Mouse (Mus musculus) thymus, adult 18-20 months (tissue): Measurements from ENCODE around the gene Snrk.
A peak's percentile ranks its signal among the peaks of the same experiment; 100 is the strongest.

Experiments
- DNase-seq, 2 experiments: peaks; one replicate each; pipeline ENCODE4 v3.0.0; 2022; ENCODE audit warnings: mixed read lengths in 2 of 2

Snrk gene

DNA sequence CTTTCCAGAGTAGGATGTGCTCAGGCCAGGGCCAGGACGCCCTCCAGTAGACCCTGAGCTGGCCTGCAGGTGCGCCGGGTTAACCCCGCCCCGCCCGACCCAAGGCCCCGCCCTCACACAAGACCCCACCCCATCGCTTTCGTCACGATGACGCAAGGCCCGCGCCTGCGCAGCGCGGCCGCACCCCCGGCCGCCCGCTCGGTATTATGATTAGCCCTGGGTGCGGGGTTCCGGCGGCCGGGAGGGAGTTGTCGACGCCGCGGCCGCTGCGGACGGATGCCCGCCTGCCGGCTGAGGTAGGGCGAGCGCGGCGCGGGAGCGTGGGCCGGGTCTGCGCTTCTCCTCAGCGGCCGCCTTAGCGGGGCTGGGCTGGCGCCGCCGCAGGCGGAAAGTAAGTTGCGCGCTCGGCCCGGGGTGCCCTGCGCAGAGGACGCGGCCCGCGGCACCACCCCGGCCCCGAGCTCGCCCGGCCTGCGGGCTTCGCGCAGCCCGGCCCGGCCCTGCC is at the start of gene Snrk:
TSS of gene Snrk (plus strand) at position 155 of the 505 bp plus-strand sequence.
- DNase-seq: peak; percentile 72

GRCm38 (mm10) chr9:122067654-122068053 is 49.4 kb upstream of the Snrk start:
- no peak for DNase-seq

DNA sequence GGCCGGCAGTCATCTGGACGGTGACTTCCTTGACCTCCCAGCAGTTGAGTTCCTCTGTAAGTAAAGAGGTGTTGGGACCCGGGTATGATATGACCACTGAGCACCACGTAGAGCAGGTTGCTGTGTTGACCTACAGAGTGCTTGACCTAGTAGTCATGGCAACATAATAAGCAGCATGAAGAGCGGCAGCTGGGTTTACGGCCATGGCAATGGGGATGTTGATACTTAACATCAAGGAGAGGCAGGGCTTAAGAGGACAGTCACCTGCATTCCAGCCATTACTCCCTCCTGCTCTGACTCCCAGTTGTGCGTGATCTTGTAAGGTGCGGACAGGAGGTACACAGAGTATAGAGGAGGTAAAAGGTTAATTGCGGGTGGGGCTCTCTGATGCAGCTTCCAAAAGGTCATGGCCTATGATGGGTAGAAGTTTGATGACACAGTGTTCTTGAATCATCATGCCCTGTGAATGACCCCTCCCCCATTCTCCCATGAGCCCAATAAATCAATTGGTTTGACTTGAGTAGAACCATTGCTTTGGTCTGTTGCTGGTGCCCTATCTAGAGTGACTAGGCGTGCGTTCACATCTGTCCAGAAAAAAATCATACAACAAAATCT is 47.4 kb upstream of the Snrk start:
- DNase-seq: no peak

GRCm38 (mm10) chr9:122073980-122074379 is 43.1 kb upstream of the Snrk start:
- no peak for DNase-seq

DNA sequence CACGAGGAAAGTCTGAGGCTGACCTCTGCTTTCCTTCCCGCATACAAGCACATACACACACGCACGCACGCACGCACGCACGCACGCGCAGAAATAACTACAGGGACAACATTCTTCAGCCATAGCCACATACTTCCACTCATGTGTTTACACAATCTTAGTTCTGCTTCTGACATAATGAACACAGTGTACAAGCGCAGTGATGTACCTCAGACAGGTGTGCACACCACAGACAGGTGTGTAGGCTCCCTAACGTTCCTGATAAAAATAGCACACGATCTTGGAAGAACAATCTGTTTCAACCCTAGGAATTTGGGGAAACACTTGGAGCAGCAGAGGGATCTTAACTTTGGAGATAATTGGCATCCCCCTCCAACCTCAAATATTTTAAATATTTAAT is 42.5 kb upstream of the Snrk start:
- no peak for DNase-seq

DNA sequence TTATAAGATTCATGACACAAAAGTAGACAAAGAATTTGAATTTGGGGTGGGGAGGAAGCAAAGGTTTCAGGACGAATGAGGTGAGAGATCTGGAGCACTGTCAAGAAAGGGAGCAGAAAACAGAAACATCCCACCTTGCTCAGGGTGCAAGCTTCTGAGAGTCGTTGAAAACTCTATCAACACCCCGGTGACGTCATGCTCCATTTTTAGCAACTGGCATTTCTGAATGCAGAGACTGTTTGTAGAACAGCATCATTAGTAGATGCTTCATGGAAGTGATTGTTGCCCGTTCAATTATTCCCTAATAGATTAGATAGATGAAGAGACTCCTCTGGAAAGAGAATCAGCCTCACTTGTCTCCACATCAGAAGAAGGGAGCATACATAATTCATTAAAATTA is 38.6 kb upstream of the Snrk start:
- no peak for DNase-seq

- DNase-seq: no peak
Observed at GRCm38 (mm10) chr9:122083698-122084097, 33.4 kb upstream of the Snrk start.

DNA sequence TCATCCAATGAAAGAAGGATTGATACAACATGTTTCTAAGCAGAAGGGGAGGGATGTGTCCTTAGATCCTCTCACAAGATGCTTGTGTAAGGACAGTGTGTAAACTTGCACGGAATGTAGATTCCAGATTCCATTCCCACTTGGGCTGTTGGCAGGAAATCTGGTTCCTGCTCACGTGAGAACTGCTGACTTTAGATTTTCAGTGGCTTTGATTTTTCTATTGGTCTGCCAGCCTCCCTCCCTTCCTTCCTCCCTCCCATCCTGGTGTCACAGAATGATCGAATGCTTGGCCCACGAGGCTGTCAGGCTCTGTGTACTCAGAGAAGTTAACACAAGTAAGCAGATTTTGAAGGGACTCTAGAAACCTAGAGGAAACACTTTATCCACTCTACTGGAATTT is 32.9 kb upstream of the Snrk start:
- DNase-seq: no peak

DNA sequence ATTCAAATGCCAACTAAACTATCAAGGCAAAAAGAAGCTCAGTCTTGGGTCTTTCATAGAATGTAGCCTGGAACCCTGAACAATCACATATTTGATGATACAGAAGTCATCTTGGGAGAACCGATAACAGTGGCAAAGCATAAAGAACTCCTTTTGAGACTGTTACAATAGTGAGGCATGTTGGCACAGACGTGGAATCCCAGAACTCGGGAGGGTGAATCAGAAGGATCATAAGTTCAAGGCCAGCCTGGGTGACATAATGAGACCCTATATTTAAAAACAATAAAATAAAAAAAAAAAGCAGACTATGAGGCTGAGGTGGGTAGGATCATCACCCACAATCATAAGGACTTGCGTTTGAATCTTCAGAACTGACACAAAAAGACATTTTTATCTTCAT is 32.4 kb upstream of the Snrk start:
- no peak for DNase-seq

GRCm38 (mm10) chr9:122085055-122085454 is 32.0 kb upstream of the Snrk start:
- DNase-seq: no peak

GRCm38 (mm10) chr9:122085550-122086205 is 31.4 kb upstream of the Snrk start:
- DNase-seq: no peak

GRCm38 (mm10) chr9:122087086-122087485 is 30.0 kb upstream of the Snrk start:
- no peak for DNase-seq

GRCm38 (mm10) chr9:122091171-122091570 is 25.9 kb upstream of the Snrk start:
- no peak for DNase-seq

- DNase-seq: no peak
Observed at GRCm38 (mm10) chr9:122091782-122092228, 25.3 kb upstream of the Snrk start.

DNA sequence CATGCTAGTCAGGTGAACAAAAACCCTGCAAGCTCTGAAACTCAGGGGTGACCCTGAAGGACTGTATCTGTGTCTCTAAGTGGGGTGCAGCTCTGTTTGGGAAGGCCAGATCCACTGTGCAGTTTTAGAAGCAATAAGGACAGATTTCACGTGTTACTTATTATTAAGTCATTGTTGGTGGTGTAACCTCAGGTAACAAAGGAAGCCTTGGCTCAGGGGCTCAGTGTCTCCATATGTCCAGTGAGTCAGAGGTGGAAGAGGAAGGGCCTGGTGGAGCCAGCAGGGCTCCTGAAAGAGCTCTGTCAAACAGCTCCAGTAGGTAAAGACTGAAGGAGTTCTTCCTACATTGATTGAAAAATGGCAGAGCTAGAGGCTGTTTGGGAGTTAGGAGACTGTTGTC is 22.9 kb upstream of the Snrk start:
- no peak for DNase-seq

GRCm38 (mm10) chr9:122096822-122097511 is 20.1 kb upstream of the Snrk start:
- no peak for DNase-seq

GRCm38 (mm10) chr9:122097535-122097934 is 19.5 kb upstream of the Snrk start:
- DNase-seq: no peak

DNA sequence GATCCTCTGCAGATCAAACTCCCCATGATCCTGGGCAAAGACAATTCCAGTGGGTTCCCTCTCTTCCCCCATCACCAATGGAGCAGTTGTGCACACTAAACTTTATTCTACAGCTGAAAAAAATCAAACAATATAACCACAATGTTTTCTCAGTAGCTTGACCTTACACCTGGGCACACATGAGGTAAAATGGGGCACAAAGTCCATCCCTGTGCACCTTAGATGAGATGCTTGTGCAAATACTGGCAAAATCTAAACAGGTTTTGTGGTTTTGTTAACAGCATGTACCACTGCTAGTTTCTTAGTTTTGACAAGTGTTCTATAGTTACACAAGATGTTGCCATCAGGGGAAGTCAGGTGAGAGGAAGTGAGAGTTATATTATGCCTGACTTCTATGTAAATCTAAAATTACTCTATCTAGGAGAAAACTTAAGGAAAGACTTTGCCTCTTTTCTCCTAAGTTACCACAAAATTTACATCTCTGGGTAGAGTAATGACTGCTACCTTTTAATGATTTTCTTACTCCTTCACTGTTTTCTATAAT is 16.4 kb upstream of the Snrk start:
- DNase-seq: no peak

- no peak for DNase-seq
Observed at GRCm38 (mm10) chr9:122101196-122101595, 15.9 kb upstream of the Snrk start.

- no peak for DNase-seq
Observed at GRCm38 (mm10) chr9:122103550-122104284, 13.3 kb upstream of the Snrk start.

GRCm38 (mm10) chr9:122104285-122104829 is 12.7 kb upstream of the Snrk start:
- no peak for DNase-seq

DNA sequence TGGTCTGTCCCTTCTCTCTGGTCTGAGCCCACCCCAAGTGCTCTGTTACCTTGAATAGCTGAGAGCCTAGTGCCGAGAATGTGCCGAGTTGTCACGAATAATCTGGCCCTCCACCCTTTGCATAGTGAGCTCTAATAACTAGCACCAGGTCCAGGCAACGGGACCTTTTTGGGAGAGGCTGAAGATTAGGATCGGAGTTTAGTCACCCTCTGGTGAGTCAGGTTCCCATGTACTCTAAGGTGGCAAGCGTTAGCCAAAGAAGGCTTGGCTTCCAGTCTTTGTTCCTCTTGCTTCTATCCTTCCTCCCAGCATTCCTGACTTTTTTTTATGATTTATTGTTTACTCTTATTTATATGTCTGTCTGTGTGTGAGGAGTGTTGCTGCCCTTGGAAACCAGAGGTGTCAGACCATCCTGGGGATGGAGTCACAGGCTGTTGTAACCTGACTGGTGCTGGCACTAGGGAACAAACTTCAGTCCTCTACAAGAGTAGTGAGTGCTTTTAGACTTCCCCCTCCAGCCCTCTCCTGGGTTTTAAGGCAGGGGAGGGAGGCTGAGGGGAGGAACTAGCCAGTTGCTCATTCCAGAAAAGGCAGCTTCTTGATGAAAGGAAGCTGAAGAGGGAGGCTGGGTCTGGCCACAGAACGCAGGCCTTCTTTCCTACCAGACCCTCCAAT is 9.2 kb upstream of the Snrk start:
- no peak for DNase-seq
